Mouse (Mus musculus) CH12.LX (cell line): Measurements from ENCODE around the gene Wdfy3. TPM values are rescaled to one million over a fixed set of nuclear protein-coding genes. Genes with fewer than 3 reads are reported as not detected.

Experiments
- DNase-seq: peaks from one replicate; pipeline ENCODE4 v3.0.0-alpha.2; 2013; ENCODE audit errors: extremely low read depth
- H3K27ac ChIP-seq: 2 replicates; pipeline ENCODE4 v1.5.1; 2012; ENCODE audit warnings: low read depth, mild to moderate bottlenecking, control low read depth, moderate library complexity; ENCODE audit not compliant: insufficient read depth
- H3K27me3 ChIP-seq: replicated peaks from 2 replicates; pipeline ENCODE3; 2012; ENCODE audit warnings: inconsistent platforms
- H3K36me3 ChIP-seq, 2 experiments: replicated peaks in 1 of 2; 2 replicates each; pipeline versions ENCODE3 to v1.6.1; 2012; ENCODE audit warnings: inconsistent platforms in 1 of 2, low read length in 1 of 2, mild to moderate bottlenecking in 1 of 2, mixed read lengths in 1 of 2, moderate library complexity in 1 of 2; ENCODE audit not compliant: control insufficient read depth in 1 of 2, insufficient read depth in 1 of 2
- H3K4me1 ChIP-seq, 2 experiments: 2 replicates each; pipeline ENCODE4 v1.6.1; 2012; ENCODE audit warnings: inconsistent platforms in 1 of 2, moderate library complexity in 1 of 2; ENCODE audit not compliant: insufficient read depth in 2 of 2, control insufficient read depth in 1 of 2
- H3K4me2 ChIP-seq: 2 replicates; pipeline ENCODE4 v1.6.1; 2012; ENCODE audit warnings: low read depth, mild to moderate bottlenecking, control low read depth; ENCODE audit not compliant: poor library complexity, insufficient read depth, severe bottlenecking
- H3K4me3 ChIP-seq, 3 experiments: fragments of 150-350 bp in 1 of 3; sonication (generic) in 1 of 3; replicated peaks in 1 of 3; 2 replicates each; pipeline versions ENCODE3 to v1.5.1; 2011 to 2012; ENCODE audit warnings: low read depth in 2 of 3, low read length in 2 of 3, mild to moderate bottlenecking in 2 of 3, moderate library complexity in 2 of 3, control low read depth in 1 of 3, improper control_type of control experiment in 1 of 3, inconsistent platforms in 1 of 3, mixed read lengths in 1 of 3; ENCODE audit not compliant: poor library complexity in 1 of 3
- H3K79me2 ChIP-seq: replicated peaks from 2 replicates; pipeline ENCODE4 v1.6.1; 2012; ENCODE audit warnings: mild to moderate bottlenecking, moderate library complexity; ENCODE audit not compliant: control insufficient read depth, poor library complexity, insufficient read depth, severe bottlenecking; ENCODE audit errors: extremely low read depth
- H3K9ac ChIP-seq: 2 replicates; pipeline ENCODE4 v1.6.1; 2012; ENCODE audit warnings: low read depth, mild to moderate bottlenecking, control low read depth, moderate library complexity; ENCODE audit not compliant: insufficient read depth
- H3K9me3 ChIP-seq: replicated peaks from 2 replicates; pipeline ENCODE3; 2012; ENCODE audit warnings: low read length, inconsistent platforms, mixed read lengths
- BHLHE40 ChIP-seq: IDR thresholded peaks from 2 replicates; pipeline ENCODE4 v1.6.1; 2011; ENCODE audit warnings: mild to moderate bottlenecking, low read depth, low read length, improper control_type of control experiment
- CHD2 ChIP-seq: IDR thresholded peaks from 2 replicates; pipeline ENCODE4 v1.6.1; 2011; ENCODE audit warnings: low read length, improper control_type of control experiment
- ETS1 ChIP-seq: conservative IDR thresholded peaks from 2 replicates; pipeline ENCODE4 v1.6.1; 2012; ENCODE audit warnings: low read depth, mild to moderate bottlenecking, inconsistent platforms, low read length, improper control_type of control experiment, moderate library complexity
- GABPA ChIP-seq: IDR thresholded peaks from 2 replicates; pipeline ENCODE4 v1.6.1; 2012; ENCODE audit warnings: low read depth, low read length, improper control_type of control experiment, inconsistent platforms; ENCODE audit not compliant: insufficient replicate concordance
- HCFC1 ChIP-seq: IDR thresholded peaks from 2 replicates; pipeline ENCODE4 v1.6.1; 2012; ENCODE audit warnings: low read depth, mild to moderate bottlenecking, inconsistent platforms, low read length, improper control_type of control experiment
- IRF4 ChIP-seq: IDR thresholded peaks from 2 replicates; pipeline ENCODE4 v1.6.1; 2014; ENCODE audit warnings: low read depth, mild to moderate bottlenecking, inconsistent platforms, low read length, improper control_type of control experiment
- JUN ChIP-seq: IDR thresholded peaks from 2 replicates; pipeline ENCODE4 v1.6.1; 2011; ENCODE audit warnings: low read depth, mild to moderate bottlenecking, low read length, improper control_type of control experiment, moderate library complexity; ENCODE audit not compliant: insufficient read depth
- KAT2A ChIP-seq: IDR thresholded peaks from 2 replicates; pipeline ENCODE4 v1.6.1; 2012; ENCODE audit warnings: low read length, improper control_type of control experiment, inconsistent platforms; ENCODE audit not compliant: insufficient replicate concordance
- MAFK ChIP-seq: IDR thresholded peaks from 2 replicates; pipeline ENCODE4 v1.6.1; 2011; ENCODE audit warnings: low read length, improper control_type of control experiment; ENCODE audit not compliant: insufficient replicate concordance
- MEF2A ChIP-seq: IDR thresholded peaks from 2 replicates; pipeline ENCODE4 v1.6.1; 2014; ENCODE audit warnings: low read depth, mild to moderate bottlenecking, inconsistent platforms, low read length, improper control_type of control experiment, borderline replicate concordance
- MXI1 ChIP-seq: IDR thresholded peaks from 2 replicates; pipeline ENCODE4 v1.6.1; 2011; ENCODE audit warnings: mild to moderate bottlenecking, low read depth, low read length, improper control_type of control experiment
- MYC ChIP-seq: IDR thresholded peaks from 2 replicates; pipeline ENCODE4 v1.6.1; 2011; ENCODE audit warnings: low read depth, mild to moderate bottlenecking, improper control_type of control experiment, low read length
- POLR2A ChIP-seq: IDR thresholded peaks from 2 replicates; pipeline ENCODE4 v1.6.1; 2011; ENCODE audit warnings: low read depth, mild to moderate bottlenecking, improper control_type of control experiment, low read length
- RAD21 ChIP-seq: IDR thresholded peaks from 2 replicates; pipeline ENCODE4 v1.6.1; 2011; ENCODE audit warnings: low read depth, mild to moderate bottlenecking, low read length, improper control_type of control experiment, moderate library complexity
- RCOR1 ChIP-seq: conservative IDR thresholded peaks from 2 replicates; pipeline ENCODE4 v1.6.1; 2012; ENCODE audit warnings: low read depth, mild to moderate bottlenecking, inconsistent platforms, low read length, improper control_type of control experiment
- SMC3 ChIP-seq: IDR thresholded peaks from 2 replicates; pipeline ENCODE4 v1.6.1; 2011; ENCODE audit warnings: low read depth, low read length, improper control_type of control experiment
- TBP ChIP-seq: conservative IDR thresholded peaks from 2 replicates; pipeline ENCODE4 v1.6.1; 2011; ENCODE audit warnings: low read depth, low read length, improper control_type of control experiment
- TCF12 ChIP-seq: IDR thresholded peaks from 2 replicates; pipeline ENCODE4 v1.6.1; 2014; ENCODE audit warnings: low read depth, mild to moderate bottlenecking, inconsistent platforms, low read length, improper control_type of control experiment
- UBTF ChIP-seq: IDR thresholded peaks from 2 replicates; pipeline ENCODE4 v1.6.1; 2012; ENCODE audit warnings: low read depth, mild to moderate bottlenecking, inconsistent platforms, low read length, improper control_type of control experiment, moderate library complexity
- USF1 ChIP-seq: IDR thresholded peaks from 2 replicates; pipeline ENCODE4 v1.6.1; 2014; ENCODE audit warnings: low read depth, mild to moderate bottlenecking, inconsistent platforms, low read length, improper control_type of control experiment
- ZC3H11A ChIP-seq: IDR thresholded peaks from 2 replicates; pipeline ENCODE4 v1.6.1; 2012; ENCODE audit warnings: low read depth, mild to moderate bottlenecking, inconsistent platforms, low read length, improper control_type of control experiment
- dilution Hi-C: fragments of 300-500 bp; cut with MboI; formaldehyde crosslinking; loops from 2 replicates; pipeline ENCODE4 v1.14.3; 2020; ENCODE audit warnings: low sequenced_read_pairs; ENCODE audit not compliant: extremely low pct_unique_long_range_greater_than_20kb, extremely low pct_ligation_motif_present
- in situ Hi-C: fragments of 300-500 bp; cut with MboI; formaldehyde crosslinking; loops from 3 replicates; pipeline ENCODE4 v1.14.3; 2019; ENCODE audit warnings: low sequenced_read_pairs, low pct_ligation_motif_present, low pct_unique_long_range_greater_than_20kb, mixed read lengths
- polyA plus RNA-seq: library from polyadenylated mRNA; unstranded; fragments of >175 nt; gene quantifications from 2 replicates; pipeline ENCODE4 v1.2.1, GENCODE M21; 2012; ENCODE audit warnings: low read depth; ENCODE audit not compliant: insufficient read length
- total RNA-seq, 2 experiments: library from RNA; depleted of rRNA; stranded (reverse); fragments of 300-350 nt in 1 of 2; fragments of >200 nt in 1 of 2; gene quantifications; 2 replicates each; pipeline ENCODE4 v1.2.3; 2012 to 2014

Gene Wdfy3
- total and polyA plus RNA-seq, 3 experiments = not detected

GRCm38 (mm10) chr5:102009606-102010005, 60.1 kb downstream of the Wdfy3 start:
- in situ Hi-C loops (no loop called here), dilution Hi-C loops (no loop called here)
- Histone ChIP-seq H3K4me1 (no peaks in the 10 kb centered on the region), H3K27me3 (no peaks in the 10 kb centered on the region), H3K9ac (no peak overlapping the region), H3K9me3 (peaks cover 53% of the 10 kb centered on the region), H3K79me2 (no peaks in the 10 kb centered on the region), H3K4me3 (no peak overlapping the region), H3K4me2 (no peak overlapping the region), H3K27ac (no peak overlapping the region), H3K36me3 (no peaks in the 10 kb centered on the region)
- TF ChIP-seq MEF2A = no peak
- TF ChIP-seq ETS1 = no peak
- no peak for TF ChIP-seq GABPA
- no peak for TF ChIP-seq POLR2A
- no peak for TF ChIP-seq KAT2A
- no peak for TF ChIP-seq RCOR1
- TF ChIP-seq SMC3 = no peak
- TF ChIP-seq CHD2 = no peak
- no peak for TF ChIP-seq RAD21
- no peak for TF ChIP-seq IRF4
- no peak for TF ChIP-seq TBP
- no peak for TF ChIP-seq MYC
- no peak for TF ChIP-seq UBTF
- TF ChIP-seq JUN = no peak
- no peak for TF ChIP-seq ZC3H11A
- DNase-seq = no peak

- Histone ChIP-seq H3K9ac (no peak overlapping the region), H3K4me3 (no peak overlapping the region), H3K4me1 (no peaks in the 10 kb centered on the region; a peak in 1 of 4 replicates), H3K27ac (no peak overlapping the region), H3K36me3 (no peaks in the 10 kb centered on the region), H3K9me3 (peaks cover 54% of the 10 kb centered on the region), H3K27me3 (no peaks in the 10 kb centered on the region), H3K79me2 (no peaks in the 10 kb centered on the region), H3K4me2 (no peak overlapping the region)
- in situ Hi-C loops = no loop called here
- DNase-seq = no peak
- dilution Hi-C loops = no loop called here
- TF ChIP-seq CHD2 (no peak), GABPA (no peak), KAT2A (no peak), MEF2A (no peak), BHLHE40 (no peak), USF1 (no peak), TCF12 (no peak), TBP (no peak), MYC (no peak), MAFK (no peak), ETS1 (no peak), SMC3 (no peak), HCFC1 (no peak), MXI1 (no peak)
Observed at GRCm38 (mm10) chr5:102008712-102009111, 61.0 kb downstream of the Wdfy3 start.
